Mouse (Mus musculus) MEL (cell line): ENCODE measurements around the gene Ino80d.

Experiments used
- BHLHE40 ChIP-seq: IDR thresholded peaks from 2 replicates; pipeline ENCODE4 v1.6.1; 2012; ENCODE audit warnings: low read depth, mild to moderate bottlenecking, inconsistent platforms, low read length, improper control_type of control experiment, borderline replicate concordance
- CTCF ChIP-seq, 3 experiments: IDR thresholded peaks in 2 of 3; conservative IDR thresholded peaks in 1 of 3; 2 replicates each; pipeline ENCODE4 v1.5.1; 2011 to 2012; ENCODE audit warnings: low read length in 3 of 3, low read depth in 2 of 3, mild to moderate bottlenecking in 2 of 3, improper control_type of control experiment in 1 of 3, inconsistent platforms in 1 of 3, mixed read lengths in 1 of 3, moderate library complexity in 1 of 3; ENCODE audit not compliant: control insufficient read depth in 1 of 3, insufficient read depth in 1 of 3, poor library complexity in 1 of 3, severe bottlenecking in 1 of 3
- EP300 ChIP-seq, 2 experiments: IDR thresholded peaks; 2 replicates each; pipeline ENCODE4 v1.6.1; 2011; ENCODE audit warnings: improper control_type of control experiment in 2 of 2, low read length in 2 of 2, low read depth in 1 of 2, mild to moderate bottlenecking in 1 of 2
- GATA1 ChIP-seq: IDR thresholded peaks from 2 replicates; pipeline ENCODE4 v1.6.1; 2011; ENCODE audit warnings: low read depth, low read length, improper control_type of control experiment
- MXI1 ChIP-seq: IDR thresholded peaks from 2 replicates; pipeline ENCODE4 v1.6.1; 2011; ENCODE audit warnings: mild to moderate bottlenecking, low read depth, low read length, improper control_type of control experiment
- MYC ChIP-seq: IDR thresholded peaks from 2 replicates; pipeline ENCODE4 v1.6.1; 2011; ENCODE audit warnings: low read depth, mild to moderate bottlenecking, low read length, improper control_type of control experiment, moderate library complexity
- POLR2A ChIP-seq, 2 experiments: IDR thresholded peaks; 2 replicates each; pipeline ENCODE4 v1.6.1; 2011 to 2012; ENCODE audit warnings: low read length in 2 of 2, mild to moderate bottlenecking in 2 of 2, control low read depth in 1 of 2, improper control_type of control experiment in 1 of 2, low read depth in 1 of 2, moderate library complexity in 1 of 2; ENCODE audit not compliant: control insufficient read depth in 1 of 2, insufficient read depth in 1 of 2, poor library complexity in 1 of 2
- POLR2AphosphoS2 ChIP-seq: IDR thresholded peaks from 2 replicates; pipeline ENCODE4 v1.6.1; 2011; ENCODE audit warnings: low read length, improper control_type of control experiment
- RCOR1 ChIP-seq: IDR thresholded peaks from 2 replicates; pipeline ENCODE4 v1.6.1; 2012; ENCODE audit warnings: low read depth, mild to moderate bottlenecking, inconsistent platforms, low read length, improper control_type of control experiment
- UBTF ChIP-seq: IDR thresholded peaks from 2 replicates; pipeline ENCODE4 v1.6.1; 2012; ENCODE audit warnings: low read depth, mild to moderate bottlenecking, inconsistent platforms, low read length, improper control_type of control experiment, moderate library complexity, borderline replicate concordance; ENCODE audit not compliant: insufficient read depth
- USF1 ChIP-seq: IDR thresholded peaks from 2 replicates; pipeline ENCODE4 v1.6.1; 2014; ENCODE audit warnings: low read depth, mild to moderate bottlenecking, inconsistent platforms, low read length, improper control_type of control experiment, moderate library complexity
- ZC3H11A ChIP-seq: IDR thresholded peaks from 2 replicates; pipeline ENCODE4 v1.6.1; 2012; ENCODE audit warnings: low read depth, mild to moderate bottlenecking, inconsistent platforms, low read length, improper control_type of control experiment
- ZKSCAN1 ChIP-seq: IDR thresholded peaks from 2 replicates; pipeline ENCODE4 v1.6.1; 2012; ENCODE audit warnings: low read depth, mild to moderate bottlenecking, inconsistent platforms, low read length, improper control_type of control experiment, moderate library complexity
- ZMIZ1 ChIP-seq: IDR thresholded peaks from 2 replicates; pipeline ENCODE4 v1.6.1; 2012; ENCODE audit warnings: low read depth, mild to moderate bottlenecking, inconsistent platforms, low read length, improper control_type of control experiment, moderate library complexity

DNA sequence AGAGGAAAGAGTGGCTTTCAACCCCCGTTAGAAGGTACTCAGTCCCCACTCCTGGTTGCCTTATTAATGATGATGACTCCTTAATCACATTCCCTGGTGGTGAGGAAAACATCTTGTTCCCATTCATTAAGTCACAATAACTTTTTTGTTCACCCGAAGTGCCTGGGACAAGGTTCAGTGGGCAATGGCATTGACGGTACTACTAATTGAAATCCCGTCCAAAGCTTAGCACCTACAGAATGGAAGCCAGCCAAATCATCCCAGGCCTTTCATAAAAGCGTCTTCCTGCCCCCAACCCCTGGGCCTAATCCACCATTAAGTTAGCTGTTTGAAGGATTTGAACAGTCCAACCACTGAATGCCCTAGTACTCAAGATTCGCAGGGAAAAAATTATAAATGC lies 159.1 kb downstream of the Ino80d start:
- TF ChIP-seq ZMIZ1 (no peak), ZC3H11A (no peak), EP300 (IDR thresholded peaks at IDR 0.05; ENCODE audit: low read depth in 1 of 2, low read length in 2 of 2) (no peak), CTCF (IDR thresholded peaks at IDR 0.05 in 2 of 3, conservative IDR thresholded peaks at IDR 0.05 in 1 of 3; ENCODE audit: control insufficient read depth in 1 of 3, insufficient read depth in 1 of 3, low read depth in 2 of 3, low read length in 3 of 3, poor library complexity in 1 of 3, severe bottlenecking in 1 of 3) (no peak), BHLHE40 (no peak), USF1 (no peak), POLR2A (IDR thresholded peaks at IDR 0.05; ENCODE audit: control insufficient read depth in 1 of 2, insufficient read depth in 1 of 2, low read depth in 1 of 2, low read length in 2 of 2, poor library complexity in 1 of 2) (no peak), ZKSCAN1 (no peak), MXI1 (no peak), GATA1 (no peak), POLR2AphosphoS2 (no peak), RCOR1 (no peak), MYC (no peak), UBTF (no peak)
